Mouse (Mus musculus) heart, embryonic 12.5 days (tissue): ENCODE measurements around the gene Fam43a. TPM values are rescaled to one million over a fixed set of nuclear protein-coding genes. Genes with fewer than 3 reads are reported as not detected.

Source experiments
- ATAC-seq: fragments of 200-750 bp; cut with Nextera tagmentation; 2 replicates; pipeline ENCODE4 v1.8.0; 2017; ENCODE audit warnings: moderate TSS enrichment, moderate library complexity; ENCODE audit not compliant: insufficient number of reproducible peaks, low FRiP score
- H3K27ac ChIP-seq: fragments of 300-500 bp; sonication (generic); 2 replicates; pipeline ENCODE4 v1.5.1; 2016; ENCODE audit warnings: mild to moderate bottlenecking, moderate library complexity; ENCODE audit not compliant: poor library complexity, severe bottlenecking
- H3K27me3 ChIP-seq: fragments of 300-500 bp; sonication (generic); replicated peaks from 2 replicates; pipeline ENCODE4 v1.6.1; 2016; ENCODE audit warnings: mild to moderate bottlenecking, moderate library complexity
- H3K36me3 ChIP-seq: fragments of 300-500 bp; sonication (generic); 2 replicates; pipeline ENCODE4 v1.6.1; 2016; ENCODE audit warnings: mild to moderate bottlenecking, moderate library complexity
- H3K4me1 ChIP-seq: fragments of 300-500 bp; sonication (generic); replicated peaks from 2 replicates; pipeline ENCODE4 v1.6.1; 2016; ENCODE audit warnings: mild to moderate bottlenecking
- H3K4me2 ChIP-seq: fragments of 300-500 bp; sonication (generic); 2 replicates; pipeline ENCODE4 v1.6.1; 2016; ENCODE audit warnings: mild to moderate bottlenecking, moderate library complexity
- H3K4me3 ChIP-seq: fragments of 300-500 bp; sonication (generic); 2 replicates; pipeline ENCODE4 v1.5.1; 2016; ENCODE audit warnings: mild to moderate bottlenecking
- H3K9ac ChIP-seq: fragments of 300-500 bp; sonication (generic); 2 replicates; pipeline ENCODE4 v1.6.1; 2016; ENCODE audit warnings: mild to moderate bottlenecking, moderate library complexity
- H3K9me3 ChIP-seq: fragments of 300-500 bp; sonication (generic); replicated peaks from 2 replicates; pipeline ENCODE4 v1.6.1; 2016; ENCODE audit warnings: mild to moderate bottlenecking, moderate library complexity
- WGBS: fragments of 180-500 bp; shearing (Covaris S2); methylation state at CpG from one replicate; pipeline ENCODE4 v1.1.7; 2016; 5-methylcytosine and 5-hydroxymethylcytosine counted together
- polyA plus RNA-seq: library from polyadenylated mRNA; unstranded; fragments of >200 nt; fragmentation: Nextera tagmentation; extraction: Ambion mirVana; gene quantifications from 2 replicates; pipeline ENCODE4 v1.2.1, GENCODE M21; 2016

Gene Fam43a
- 14.5 and 15.4 TPM in 2 replicates for polyA plus RNA-seq

DNA sequence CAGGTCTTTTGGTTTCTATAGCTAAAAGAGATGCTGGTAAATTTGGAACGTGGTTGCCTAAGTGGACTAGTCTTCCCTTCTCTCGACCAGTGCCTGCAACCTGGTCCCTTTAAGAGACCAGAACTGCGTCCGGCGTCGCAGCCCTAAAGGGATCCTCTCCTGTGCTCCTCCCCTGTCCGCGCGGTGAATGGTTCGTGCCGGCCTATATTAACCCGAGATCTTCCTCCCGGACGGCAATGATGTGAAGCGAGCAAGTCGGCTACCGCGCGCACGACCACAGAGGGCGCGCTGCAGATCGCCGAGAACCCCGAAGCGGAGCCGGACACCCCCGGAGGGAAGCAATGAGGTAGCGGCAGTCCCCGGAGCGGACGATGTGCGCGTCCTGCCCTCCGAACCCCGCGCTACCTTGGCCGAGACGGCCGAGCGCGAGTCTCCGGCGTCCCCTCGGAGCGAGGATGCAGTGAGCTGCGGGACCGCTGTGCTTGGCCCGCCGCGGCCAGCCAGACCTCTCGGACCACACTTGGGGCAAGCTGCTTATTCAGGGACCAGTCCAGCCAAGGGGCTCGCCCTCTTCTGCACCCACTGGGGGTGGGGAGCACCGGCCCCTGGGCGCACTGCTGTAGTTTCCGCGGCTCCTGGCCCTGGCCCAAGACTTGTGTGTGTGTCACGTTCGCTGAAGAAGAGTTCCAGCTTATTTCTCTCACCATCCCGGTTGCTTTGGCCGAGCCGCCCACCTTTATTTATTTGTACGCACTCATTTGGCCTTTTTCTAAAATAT lies at the start of gene Fam43a:
Gene Fam43a, plus strand, starts transcription at position 233 of the 778 bp plus-strand sequence.
- WGBS = under 1% methylated on average over 63 of the region's 63 CpGs
- ATAC-seq = peak; percentile 84
- Histone ChIP-seq H3K9me3 (no peaks in the 10 kb centered on the region), H3K4me2 (peak within 1 kb of the TSS; percentile 94), H3K4me1 (peaks cover 37% of the 10 kb centered on the region), H3K27me3 (peaks cover 11% of the 10 kb centered on the region; the same call in 1 of the 2 replicates), H3K4me3 (peak within 1 kb of the TSS; percentile 82), H3K27ac (peak within 1 kb of the TSS; percentile 80), H3K36me3 (no peaks in the 10 kb centered on the region), H3K9ac (peak within 1 kb of the TSS; percentile 84)

DNA sequence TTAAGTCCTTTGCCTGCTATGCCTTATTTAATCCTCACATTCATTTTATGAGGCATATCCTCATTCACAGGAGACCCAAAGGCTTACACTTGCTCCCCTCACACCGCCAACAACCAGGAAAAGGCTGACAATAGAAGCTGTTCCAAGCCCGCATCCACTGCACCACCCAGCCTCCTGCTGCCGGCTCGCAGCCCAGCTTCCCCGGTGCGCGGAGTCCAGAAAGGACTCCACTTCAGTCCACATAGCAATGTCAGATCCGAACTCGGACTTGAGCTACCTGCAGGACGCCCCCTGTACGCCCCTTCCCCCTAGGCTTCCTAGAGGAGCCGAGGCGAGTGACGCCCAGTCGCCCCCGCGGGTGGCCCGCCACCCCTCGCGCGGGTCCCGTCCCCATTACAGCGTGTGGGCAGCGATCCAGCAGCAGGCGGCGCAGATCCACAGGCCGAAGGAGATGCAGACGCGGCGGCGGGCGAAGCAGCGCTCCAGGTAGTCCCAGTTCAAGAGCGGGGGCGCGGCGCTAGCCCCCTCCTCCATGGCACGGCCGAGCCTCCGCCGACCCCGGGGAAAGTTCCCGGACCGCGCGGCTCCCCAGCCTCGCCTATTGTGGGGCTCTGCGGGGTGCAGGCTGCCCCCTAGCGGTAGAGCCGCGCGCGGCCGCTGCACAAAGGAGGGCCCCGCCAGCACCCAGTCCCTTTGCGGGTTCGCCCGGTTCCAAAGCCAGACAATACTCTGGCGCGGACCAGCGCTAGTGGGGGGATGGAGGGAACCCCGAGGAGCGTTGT lies 49.4 kb upstream of the Fam43a start:
- Histone ChIP-seq H3K36me3 (peaks cover 23% of the 10 kb centered on the region), H3K4me1 (peaks cover 33% of the 10 kb centered on the region), H3K9me3 (peaks cover 15% of the 10 kb centered on the region), H3K27ac (0 out of 2 replicates have a peak overlapping the region, but pooled peaks have one; percentile 2), H3K9ac (peak overlapping the region; percentile 87), H3K4me3 (peak overlapping the region; percentile 72), H3K4me2 (peak overlapping the region; percentile 75), H3K27me3 (no peaks in the 10 kb centered on the region)
- peak; percentile 81 for ATAC-seq
- WGBS = 1% methylated on average over 63 of the region's 63 CpGs

DNA sequence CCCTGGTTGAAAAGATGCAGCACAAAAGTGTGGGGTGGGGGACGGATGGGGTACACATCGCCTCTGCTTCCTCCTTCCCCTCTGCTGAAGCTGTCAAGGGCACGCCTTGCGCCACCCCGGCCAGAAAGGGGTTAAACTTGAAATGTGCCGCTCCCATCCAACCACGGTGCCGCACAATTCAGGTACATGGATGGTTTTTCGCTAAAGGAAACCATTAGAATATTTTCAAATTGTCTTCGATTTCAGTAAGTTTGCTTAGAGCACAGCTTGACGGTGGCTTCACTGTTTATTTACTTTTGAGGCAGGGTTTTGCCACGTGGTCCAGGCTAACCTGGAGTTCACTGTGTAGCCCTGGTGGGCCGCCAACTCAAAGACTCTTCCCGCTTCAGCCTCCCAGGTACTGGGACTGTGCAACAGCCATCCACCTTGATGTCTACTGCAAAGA lies 48.8 kb upstream of the Fam43a start, which contains the start of gene Tmem44:
Gene Tmem44, minus strand, starts transcription at position 95 of the 445 bp plus-strand sequence.
- H3K4me1 ChIP-seq = peaks cover 33% of the 10 kb centered on the region
- ATAC-seq = peak; percentile 10
- peak within 1 kb of the TSS; percentile 87 for H3K9ac ChIP-seq
- peak within 1 kb of the TSS; percentile 75 for H3K4me2 ChIP-seq
- H3K27ac ChIP-seq = 0 out of 2 replicates have a peak within 1 kb of the TSS, but pooled peaks have one; percentile 2
- WGBS = 7% methylated on average over 14 of the region's 14 CpGs
- peaks cover 22% of the 10 kb centered on the region for H3K36me3 ChIP-seq
- H3K4me3 ChIP-seq = peak within 1 kb of the TSS; percentile 72
- H3K27me3 ChIP-seq = no peaks in the 10 kb centered on the region
- H3K9me3 ChIP-seq = peaks cover 21% of the 10 kb centered on the region

DNA sequence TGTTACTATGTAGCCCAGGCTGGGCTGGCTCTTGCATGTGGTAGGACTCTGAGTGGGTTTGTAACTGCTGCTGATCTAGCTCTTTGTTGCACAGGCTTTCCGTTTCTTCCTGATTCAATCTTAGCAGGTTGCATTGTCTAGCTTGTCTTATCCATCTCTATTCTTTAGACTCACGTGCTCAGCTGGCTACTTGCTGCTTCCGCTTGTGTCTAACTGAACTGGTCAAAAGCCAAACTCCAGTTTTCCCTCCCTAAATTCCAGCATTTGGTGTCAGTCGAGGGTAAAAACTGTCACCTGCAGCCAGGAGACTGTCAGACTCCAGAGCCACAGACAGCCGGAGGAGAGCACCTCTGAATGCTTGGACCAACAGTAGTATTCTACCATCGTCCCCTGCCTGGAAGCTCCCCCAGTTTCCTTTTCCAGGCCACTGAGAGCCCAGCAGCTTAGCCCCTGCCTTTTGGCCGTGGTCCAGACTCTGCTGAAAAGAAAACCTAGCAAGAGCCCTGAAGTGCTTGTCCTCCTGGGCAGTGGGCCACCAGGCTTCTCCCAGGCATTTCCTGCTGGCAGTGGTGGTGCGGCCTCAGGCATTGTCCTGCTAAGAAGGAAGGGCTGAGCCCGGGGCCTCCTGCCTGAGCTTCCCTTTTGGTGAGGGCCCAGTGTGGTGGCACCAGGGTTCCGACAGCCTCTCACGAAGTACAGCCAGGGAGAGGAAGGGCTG lies 46.7 kb upstream of the Fam43a start:
- Histone ChIP-seq H3K9me3 (peaks cover 25% of the 10 kb centered on the region), H3K4me1 (peaks cover 33% of the 10 kb centered on the region), H3K4me3 (no peak overlapping the region), H3K36me3 (peaks cover 20% of the 10 kb centered on the region; the same call in 1 of the 2 replicates), H3K27ac (peak overlapping the region; percentile 82), H3K4me2 (peak overlapping the region; percentile 8; the same call in 1 of the 2 replicates), H3K9ac (peak overlapping the region; percentile 30; the same call in 1 of the 2 replicates), H3K27me3 (no peaks in the 10 kb centered on the region)
- 24% methylated on average over 11 of the region's 11 CpGs for WGBS
- ATAC-seq = peak; percentile 80

DNA sequence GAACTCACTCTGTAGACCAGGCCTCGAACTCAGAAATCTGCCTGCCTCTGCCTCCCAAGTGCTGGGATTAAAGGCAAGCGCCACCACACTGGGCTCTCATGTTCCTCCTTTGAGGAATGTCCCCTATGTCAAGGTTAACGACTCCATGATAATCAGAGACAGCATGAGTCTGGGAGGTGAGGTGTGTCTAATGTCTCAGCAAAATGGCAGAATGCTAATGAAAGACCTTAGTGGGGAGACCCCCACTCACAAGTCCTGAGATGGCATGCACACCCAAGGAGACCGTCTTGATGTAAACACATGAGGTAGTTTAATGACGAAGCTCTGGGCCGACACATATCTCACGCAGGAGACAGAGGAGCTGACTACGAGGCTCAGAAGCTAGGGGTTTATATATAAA lies 45.4 kb upstream of the Fam43a start:
- Histone ChIP-seq H3K4me2 (no peak overlapping the region), H3K27me3 (no peaks in the 10 kb centered on the region), H3K27ac (no peak overlapping the region), H3K9ac (no peak overlapping the region), H3K9me3 (peaks cover 25% of the 10 kb centered on the region), H3K36me3 (peaks cover 32% of the 10 kb centered on the region), H3K4me3 (no peak overlapping the region), H3K4me1 (peaks cover 25% of the 10 kb centered on the region)
- ATAC-seq = no peak
- 91% methylated on average over 8 of the region's 8 CpGs for WGBS

DNA sequence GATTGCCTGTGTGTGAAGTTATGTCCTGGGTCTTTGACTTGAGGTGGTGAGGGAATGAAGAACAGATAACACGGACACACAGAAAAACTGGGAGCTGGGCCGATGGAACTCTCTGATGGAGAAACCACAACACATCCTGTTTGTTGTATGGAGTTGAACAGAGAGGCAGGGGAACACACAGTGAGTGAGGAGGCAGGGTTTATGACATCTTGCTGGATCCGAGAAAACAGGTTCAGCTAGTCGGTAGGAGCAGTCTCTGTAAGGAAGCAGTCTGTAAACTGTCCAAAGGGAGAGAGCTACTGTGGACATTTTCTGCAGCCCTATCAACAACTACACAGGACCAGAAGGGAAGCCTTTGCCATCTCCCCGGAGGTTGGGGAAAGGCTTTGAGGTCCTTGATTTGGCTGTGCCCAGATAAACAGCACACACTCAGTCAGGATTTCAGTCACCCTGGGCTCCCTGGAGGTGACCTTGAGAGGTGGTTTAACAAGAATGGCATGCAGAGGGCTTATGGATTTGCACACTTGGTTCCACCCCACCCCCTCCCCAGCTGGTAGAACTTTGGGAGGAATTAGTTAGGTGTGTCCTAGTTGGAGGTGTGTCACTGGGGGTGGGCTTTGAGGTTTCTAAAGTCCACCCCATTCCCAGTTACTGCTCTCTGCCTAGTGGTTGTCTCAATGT lies 40.1 kb upstream of the Fam43a start:
- H3K27ac ChIP-seq = peak overlapping the region; percentile 81
- H3K9me3 ChIP-seq = peaks cover 20% of the 10 kb centered on the region
- 66% methylated on average over 5 of the region's 5 CpGs for WGBS
- no peak overlapping the region for H3K4me2 ChIP-seq
- H3K27me3 ChIP-seq = no peaks in the 10 kb centered on the region
- H3K4me3 ChIP-seq = no peak overlapping the region
- peaks cover 13% of the 10 kb centered on the region; the same call in 1 of the 2 replicates for H3K4me1 ChIP-seq
- no peak for ATAC-seq
- no peak overlapping the region for H3K9ac ChIP-seq
- peaks cover 83% of the 10 kb centered on the region for H3K36me3 ChIP-seq

DNA sequence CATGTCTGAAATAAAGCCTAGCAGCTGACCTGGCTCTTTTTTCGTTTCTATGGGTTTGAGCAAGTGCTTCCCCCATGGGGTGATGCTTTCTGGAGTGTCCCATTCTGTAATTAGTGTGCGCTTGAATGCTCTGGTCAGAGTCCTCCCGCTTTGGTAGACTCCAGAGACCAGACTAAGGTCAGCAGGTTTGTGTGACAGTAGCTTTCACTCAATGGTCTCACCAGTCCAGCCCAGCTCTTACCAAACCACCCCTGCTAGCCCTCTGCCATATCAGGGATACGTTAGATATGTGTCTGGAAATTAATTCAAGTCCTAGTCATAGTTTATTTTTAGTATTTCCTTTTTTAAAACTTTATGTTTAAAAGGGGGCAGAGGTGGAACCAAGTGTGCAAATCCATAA lies 38.9 kb upstream of the Fam43a start:
- no peak for ATAC-seq
- Histone ChIP-seq H3K36me3 (peaks cover 89% of the 10 kb centered on the region), H3K27me3 (no peaks in the 10 kb centered on the region), H3K27ac (no peak overlapping the region), H3K9ac (no peak overlapping the region), H3K4me2 (no peak overlapping the region), H3K4me1 (peaks cover 13% of the 10 kb centered on the region; the same call in 1 of the 2 replicates), H3K9me3 (peaks cover 8% of the 10 kb centered on the region), H3K4me3 (no peak overlapping the region)
- WGBS = 88% methylated on average over 4 of the region's 4 CpGs

DNA sequence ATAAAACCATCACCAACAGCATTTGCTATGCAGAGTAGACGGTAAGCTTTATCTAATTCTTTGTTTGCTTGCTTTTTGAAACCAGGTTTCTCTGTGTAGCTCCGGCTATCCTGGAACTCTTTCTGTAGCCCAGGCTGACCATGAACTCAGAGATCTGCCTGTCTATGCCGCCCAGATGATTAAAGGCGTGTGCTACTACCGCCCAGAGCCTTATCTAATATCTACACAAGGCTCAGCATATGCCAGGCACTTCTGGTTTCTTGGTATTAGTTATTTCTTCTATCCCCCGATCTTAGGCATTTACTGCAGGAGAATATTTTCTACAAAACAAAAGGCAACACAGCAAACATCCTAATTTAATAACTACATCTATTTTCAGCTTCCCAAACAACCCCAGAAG lies 33.9 kb upstream of the Fam43a start:
- Histone ChIP-seq H3K9me3 (no peaks in the 10 kb centered on the region; the same call in 1 of the 2 replicates), H3K4me1 (0 out of 2 replicates have a peak, but pooled peaks cover 5% of the 10 kb centered on the region), H3K27ac (no peak overlapping the region), H3K4me2 (no peak overlapping the region), H3K36me3 (peaks cover 99% of the 10 kb centered on the region), H3K27me3 (no peaks in the 10 kb centered on the region), H3K4me3 (no peak overlapping the region), H3K9ac (no peak overlapping the region)
- WGBS = 84% methylated on average over 6 of the region's 6 CpGs
- no peak for ATAC-seq

DNA sequence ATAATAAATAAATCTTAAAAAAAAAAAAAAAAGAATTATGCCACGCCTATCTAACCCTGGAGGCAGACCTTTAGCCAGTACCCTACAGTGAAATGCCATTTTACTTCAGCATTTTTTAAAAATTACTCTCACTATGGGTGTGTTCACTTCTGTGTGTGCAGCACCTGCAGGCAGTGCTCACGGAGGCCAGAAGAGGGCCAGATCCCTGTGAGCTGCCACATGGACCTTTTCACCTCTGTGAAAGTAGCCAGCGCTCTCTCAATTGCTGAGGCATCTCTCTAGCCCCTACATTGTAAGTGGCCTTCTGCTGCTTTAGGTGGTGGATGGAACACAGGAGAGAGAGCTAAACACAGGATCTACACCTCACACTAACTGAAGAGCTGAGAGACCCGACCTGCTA lies 29.4 kb upstream of the Fam43a start:
- H3K4me2 ChIP-seq = no peak overlapping the region
- WGBS = 94% methylated on average over 4 of the region's 4 CpGs

DNA sequence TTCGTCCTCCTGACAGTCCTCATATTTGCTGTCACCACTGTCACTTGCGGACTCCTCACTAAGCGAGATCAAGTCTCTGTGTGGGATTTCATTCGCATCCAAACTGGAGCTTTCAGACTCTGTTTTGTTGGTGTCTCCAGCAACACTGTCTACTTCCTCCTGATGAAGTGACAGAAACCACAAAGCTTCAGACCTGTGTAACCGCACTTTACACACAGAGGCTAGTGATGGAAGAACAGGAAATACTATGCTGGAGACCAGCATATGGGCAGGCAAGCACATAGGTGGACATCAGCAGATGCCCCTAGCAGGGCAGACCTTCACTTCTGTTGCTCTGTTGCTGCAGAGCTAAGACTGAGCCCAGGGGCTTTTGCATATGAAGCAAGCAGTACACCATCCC lies 28.1 kb upstream of the Fam43a start:
- no peaks in the 10 kb centered on the region; the same call in 1 of the 2 replicates for H3K9me3 ChIP-seq
- H3K4me3 ChIP-seq = no peak overlapping the region
- 0 out of 2 replicates have a peak, but pooled peaks cover 5% of the 10 kb centered on the region for H3K4me1 ChIP-seq
- H3K4me2 ChIP-seq = no peak overlapping the region
- ATAC-seq = no peak
- H3K9ac ChIP-seq = no peak overlapping the region
- 94% methylated on average over 5 of the region's 5 CpGs for WGBS
- H3K36me3 ChIP-seq = peaks cover 95% of the 10 kb centered on the region
- no peaks in the 10 kb centered on the region for H3K27me3 ChIP-seq
- H3K27ac ChIP-seq = no peak overlapping the region

More for the DNA sequence above, 29.4 kb upstream of the Fam43a start:
- no peak overlapping the region for H3K9ac ChIP-seq
- no peaks in the 10 kb centered on the region; the same call in 1 of the 2 replicates for H3K9me3 ChIP-seq
- H3K27me3 ChIP-seq = no peaks in the 10 kb centered on the region
- peaks cover 95% of the 10 kb centered on the region for H3K36me3 ChIP-seq
- no peak for ATAC-seq
- no peak overlapping the region for H3K4me3 ChIP-seq
- H3K27ac ChIP-seq = no peak overlapping the region
- 0 out of 2 replicates have a peak, but pooled peaks cover 5% of the 10 kb centered on the region for H3K4me1 ChIP-seq
